Mouse (Mus musculus): Measurements from ENCODE around the gene Ltbp4.

Gene Ltbp4

GRCm38 (mm10) chr7:27337175-27337853 is at the start of gene Ltbp4:
Gene Ltbp4, minus strand, starts transcription at chr7:27337692.
- no peak for DNase-seq (ENCODE audit: low spot score)

GRCm38 (mm10) chr7:27384731-27385130 is 47.2 kb upstream of the Ltbp4 start:
- peak; percentile 62 for DNase-seq (ENCODE audit: low spot score)

GRCm38 (mm10) chr7:27384134-27384533 is 46.6 kb upstream of the Ltbp4 start:
- no peak for DNase-seq (ENCODE audit: low spot score)

- no peak for DNase-seq (ENCODE audit: low spot score)
Observed at GRCm38 (mm10) chr7:27383233-27383632, 45.7 kb upstream of the Ltbp4 start.

- DNase-seq (ENCODE audit: low spot score) = no peak
Observed at GRCm38 (mm10) chr7:27381560-27381959, 44.1 kb upstream of the Ltbp4 start.

GRCm38 (mm10) chr7:27381009-27381408 is 43.5 kb upstream of the Ltbp4 start:
- DNase-seq (ENCODE audit: low spot score) = no peak

GRCm38 (mm10) chr7:27379836-27380235 is 42.3 kb upstream of the Ltbp4 start:
- DNase-seq (ENCODE audit: low spot score) = no peak

GRCm38 (mm10) chr7:27378431-27378830 is 40.9 kb upstream of the Ltbp4 start:
- DNase-seq (ENCODE audit: low spot score) = no peak

GRCm38 (mm10) chr7:27375274-27375673 is 37.8 kb upstream of the Ltbp4 start:
- DNase-seq (ENCODE audit: low spot score) = no peak

- DNase-seq (ENCODE audit: low spot score) = no peak
Observed at GRCm38 (mm10) chr7:27371715-27372462, 34.4 kb upstream of the Ltbp4 start.

GRCm38 (mm10) chr7:27369111-27369510 is 31.6 kb upstream of the Ltbp4 start:
- no peak for DNase-seq (ENCODE audit: low spot score)

- DNase-seq (ENCODE audit: low spot score) = no peak
Observed at GRCm38 (mm10) chr7:27367976-27368375, 30.5 kb upstream of the Ltbp4 start.

GRCm38 (mm10) chr7:27366082-27366844 is 28.8 kb upstream of the Ltbp4 start:
- DNase-seq (ENCODE audit: low spot score) = no peak

GRCm38 (mm10) chr7:27364379-27364778 is 26.9 kb upstream of the Ltbp4 start:
- DNase-seq (ENCODE audit: low spot score) = no peak

GRCm38 (mm10) chr7:27361283-27361946 is 23.9 kb upstream of the Ltbp4 start:
- peak; percentile 98 for DNase-seq (ENCODE audit: low spot score)

GRCm38 (mm10) chr7:27360749-27361148 is 23.3 kb upstream of the Ltbp4 start:
- no peak for DNase-seq (ENCODE audit: low spot score)

GRCm38 (mm10) chr7:27359706-27360358 is 22.3 kb upstream of the Ltbp4 start:
- no peak for DNase-seq (ENCODE audit: low spot score)

GRCm38 (mm10) chr7:27359162-27359561 is 21.7 kb upstream of the Ltbp4 start:
- no peak for DNase-seq (ENCODE audit: low spot score)

GRCm38 (mm10) chr7:27357595-27357978 is 20.1 kb upstream of the Ltbp4 start:
- no peak for DNase-seq (ENCODE audit: low spot score)

GRCm38 (mm10) chr7:27356861-27357594 is 19.5 kb upstream of the Ltbp4 start, which contains the start of gene Gm20479:
Gene Gm20479, minus strand, starts transcription at chr7:27357419.
- DNase-seq (ENCODE audit: low spot score) = no peak

GRCm38 (mm10) chr7:27356248-27356647 is 18.8 kb upstream of the Ltbp4 start:
- no peak for DNase-seq (ENCODE audit: low spot score)
